Mouse (Mus musculus) limb, embryonic 15.5 days (tissue): Measurements from ENCODE around the gene Gm49380. TPM values are rescaled to one million over a fixed set of nuclear protein-coding genes. Genes with fewer than 3 reads are reported as not detected.

Experiments used
- ATAC-seq: fragments of 200-750 bp; cut with Nextera tagmentation; 2 replicates; pipeline ENCODE4 v1.8.0; 2017; ENCODE audit warnings: low read depth, moderate TSS enrichment; ENCODE audit not compliant: insufficient number of reproducible peaks, low FRiP score, low TSS enrichment
- H3K27ac ChIP-seq: fragments of 300-500 bp; sonication (generic); 2 replicates; pipeline ENCODE4 v1.5.1; 2015; ENCODE audit warnings: moderate library complexity, mild to moderate bottlenecking, inconsistent platforms
- H3K27me3 ChIP-seq: fragments of 300-500 bp; sonication (generic); 2 replicates; pipeline ENCODE4 v1.6.1; 2015; ENCODE audit warnings: inconsistent platforms
- H3K36me3 ChIP-seq: fragments of 300-500 bp; sonication (generic); 2 replicates; pipeline ENCODE4 v1.6.1; 2015; ENCODE audit warnings: inconsistent platforms
- H3K4me1 ChIP-seq: fragments of 300-500 bp; sonication (generic); 2 replicates; pipeline ENCODE4 v1.6.1; 2015; ENCODE audit warnings: inconsistent platforms
- H3K4me2 ChIP-seq: fragments of 300-500 bp; sonication (generic); 2 replicates; pipeline ENCODE4 v1.6.1; 2015; ENCODE audit warnings: mild to moderate bottlenecking, inconsistent platforms
- H3K4me3 ChIP-seq: fragments of 300-500 bp; sonication (generic); 2 replicates; pipeline ENCODE4 v1.5.1; 2015; ENCODE audit warnings: mild to moderate bottlenecking, inconsistent platforms
- H3K9ac ChIP-seq: fragments of 300-500 bp; sonication (generic); 2 replicates; pipeline ENCODE4 v1.6.1; 2015; ENCODE audit warnings: inconsistent platforms
- H3K9me3 ChIP-seq: fragments of 300-500 bp; sonication (generic); 2 replicates; pipeline ENCODE4 v1.6.1; 2016; ENCODE audit warnings: inconsistent platforms
- WGBS: fragments of 180-500 bp; shearing (Covaris S2); methylation state at CpG from one replicate; pipeline ENCODE4 v1.1.7; 2015; 5-methylcytosine and 5-hydroxymethylcytosine counted together
- polyA plus RNA-seq: library from polyadenylated mRNA; unstranded; fragments of >200 nt; fragmentation: Nextera tagmentation; extraction: Ambion mirVana; gene quantifications from 2 replicates; pipeline ENCODE4 v1.2.1, GENCODE M21; 2015

The Gm49380 gene
- 0.27 and 0.28 TPM in 2 replicates for polyA plus RNA-seq

- Histone ChIP-seq H3K9me3 (no peaks in the 10 kb centered on the region), H3K9ac (peak within 1 kb of the TSS; percentile 77), H3K27ac (peak within 1 kb of the TSS; percentile 80), H3K27me3 (no peaks in the 10 kb centered on the region), H3K4me1 (peaks cover 34% of the 10 kb centered on the region), H3K36me3 (peaks cover 8% of the 10 kb centered on the region; the same call in 1 of the 2 replicates), H3K4me3 (peak within 1 kb of the TSS; percentile 78), H3K4me2 (peak within 1 kb of the TSS; percentile 52)
- peak; percentile 93 for ATAC-seq
- under 1% methylated on average over 49 of the region's 51 CpGs for WGBS
These were observed at the start of gene Gm49380, which contains the start of gene Rnf26 for GRCm38 (mm10) chr9:44113105-44113789. Gene Gm49380, minus strand, starts transcription at chr9:44113500. Gene Rnf26, minus strand, starts transcription at chr9:44113517.

- no peaks in the 10 kb centered on the region for H3K27me3 ChIP-seq
- no peak overlapping the region for H3K4me3 ChIP-seq
- no peak overlapping the region for H3K9ac ChIP-seq
- H3K9me3 ChIP-seq = no peaks in the 10 kb centered on the region
- no peak for ATAC-seq
- 89% methylated on average over 3 of the region's 3 CpGs for WGBS
- no peak overlapping the region for H3K4me2 ChIP-seq
- peaks cover 82% of the 10 kb centered on the region for H3K36me3 ChIP-seq
- H3K27ac ChIP-seq = no peak overlapping the region
- H3K4me1 ChIP-seq = no peaks in the 10 kb centered on the region
These were observed 46.6 kb upstream of the Gm49380 start for GRCm38 (mm10) chr9:44159886-44160285.

DNA sequence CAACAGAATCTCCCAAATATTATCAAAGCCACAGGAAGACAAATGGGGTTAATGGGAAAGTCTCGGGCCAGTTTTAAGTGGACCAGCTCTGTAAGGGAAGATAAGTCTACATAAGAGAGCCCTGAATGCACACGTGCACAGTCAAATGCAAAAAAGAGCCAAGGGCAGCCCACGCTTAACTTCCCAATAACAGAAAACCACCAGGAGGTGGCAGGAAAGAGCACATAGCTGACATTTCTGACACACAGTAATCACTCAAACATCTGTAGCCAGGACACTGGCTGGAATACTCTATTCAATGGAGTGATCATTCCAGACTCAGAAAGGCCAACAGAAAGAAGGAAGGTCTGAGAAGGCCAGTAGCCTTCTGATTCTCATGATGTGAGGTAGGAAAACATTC is 34.0 kb upstream of the Gm49380 start:
- peaks cover 55% of the 10 kb centered on the region for H3K36me3 ChIP-seq

GRCm38 (mm10) chr9:44144718-44145060 is 31.4 kb upstream of the Gm49380 start:
- H3K9me3 ChIP-seq = no peaks in the 10 kb centered on the region
- no peak overlapping the region for H3K4me2 ChIP-seq
- ATAC-seq = no peak
- H3K27ac ChIP-seq = no peak overlapping the region
- no peaks in the 10 kb centered on the region for H3K27me3 ChIP-seq
- no peaks in the 10 kb centered on the region for H3K4me1 ChIP-seq
- H3K9ac ChIP-seq = no peak overlapping the region
- peaks cover 56% of the 10 kb centered on the region for H3K36me3 ChIP-seq
- H3K4me3 ChIP-seq = no peak overlapping the region

More for the DNA sequence above, 34.0 kb upstream of the Gm49380 start:
- Histone ChIP-seq H3K27ac (no peak overlapping the region), H3K9ac (no peak overlapping the region), H3K4me2 (no peak overlapping the region), H3K4me3 (no peak overlapping the region), H3K27me3 (no peaks in the 10 kb centered on the region), H3K4me1 (no peaks in the 10 kb centered on the region), H3K9me3 (no peaks in the 10 kb centered on the region)
- no peak for ATAC-seq
- WGBS = 54% methylated on average over 3 of the region's 3 CpGs

- H3K27ac ChIP-seq = no peak overlapping the region
- no peaks in the 10 kb centered on the region for H3K9me3 ChIP-seq
- 42% methylated on average over 7 of the region's 8 CpGs for WGBS
- no peak overlapping the region for H3K9ac ChIP-seq
- H3K4me1 ChIP-seq = no peaks in the 10 kb centered on the region
- no peak overlapping the region for H3K4me2 ChIP-seq
- peaks cover 56% of the 10 kb centered on the region for H3K36me3 ChIP-seq
- H3K4me3 ChIP-seq = no peak overlapping the region
- H3K27me3 ChIP-seq = no peaks in the 10 kb centered on the region
- ATAC-seq = no peak
These were observed 30.9 kb upstream of the Gm49380 start for GRCm38 (mm10) chr9:44144023-44144717.

DNA sequence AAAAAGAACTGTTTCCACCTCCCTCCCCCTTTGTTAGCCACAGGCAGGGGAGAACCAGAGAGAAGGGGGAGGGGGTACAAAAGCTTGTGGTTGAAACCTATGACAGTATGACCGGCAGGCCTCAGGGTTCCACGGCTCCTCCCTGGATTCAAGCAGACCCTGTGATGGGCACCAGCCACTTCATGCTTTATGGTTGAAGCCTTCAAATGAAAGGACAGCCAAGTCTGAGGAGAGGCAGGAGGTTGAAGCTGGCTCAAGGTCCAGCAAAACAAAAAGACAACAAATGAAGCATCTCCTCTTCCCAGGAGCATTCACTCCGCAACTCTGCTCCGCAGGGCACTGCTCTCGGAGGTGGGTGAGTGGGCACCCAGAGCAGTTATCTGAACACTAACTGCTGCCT is 30.1 kb upstream of the Gm49380 start:
- no peak overlapping the region for H3K27ac ChIP-seq
- H3K4me3 ChIP-seq = no peak overlapping the region
- no peak overlapping the region for H3K4me2 ChIP-seq
- 91% methylated on average over 5 of the region's 5 CpGs for WGBS
- H3K9me3 ChIP-seq = no peaks in the 10 kb centered on the region
- ATAC-seq = no peak
- H3K36me3 ChIP-seq = peaks cover 62% of the 10 kb centered on the region
- H3K4me1 ChIP-seq = no peaks in the 10 kb centered on the region
- H3K9ac ChIP-seq = no peak overlapping the region
- H3K27me3 ChIP-seq = no peaks in the 10 kb centered on the region

- H3K27ac ChIP-seq = no peak overlapping the region
- H3K4me2 ChIP-seq = no peak overlapping the region
- no peaks in the 10 kb centered on the region for H3K27me3 ChIP-seq
- H3K4me1 ChIP-seq = no peaks in the 10 kb centered on the region
- 54% methylated on average over 5 of the region's 5 CpGs for WGBS
- H3K9ac ChIP-seq = no peak overlapping the region
- H3K36me3 ChIP-seq = peaks cover 72% of the 10 kb centered on the region
- no peaks in the 10 kb centered on the region for H3K9me3 ChIP-seq
- ATAC-seq = no peak
- no peak overlapping the region for H3K4me3 ChIP-seq
These were observed 28.7 kb upstream of the Gm49380 start for GRCm38 (mm10) chr9:44141951-44142350.

DNA sequence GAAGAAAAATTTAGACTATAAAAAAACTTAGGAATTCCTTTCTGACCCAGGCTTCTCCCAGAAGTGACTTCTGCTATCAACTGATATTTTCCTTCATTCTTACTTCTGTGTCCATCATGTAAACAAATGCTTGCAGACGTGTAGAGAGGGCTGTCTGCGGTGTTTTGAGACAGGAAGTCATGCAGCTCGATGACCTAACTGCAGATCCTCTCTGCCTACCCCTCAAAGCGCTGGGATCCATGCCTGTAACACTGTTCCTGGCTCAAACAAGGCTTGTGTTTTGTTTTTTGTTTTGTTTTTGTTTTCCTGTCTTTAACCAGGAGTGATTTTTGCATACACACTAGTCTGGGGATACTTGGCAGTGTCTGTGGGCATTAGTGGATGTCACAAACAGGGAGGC is 24.5 kb upstream of the Gm49380 start:
- Histone ChIP-seq H3K27ac (no peak overlapping the region), H3K4me1 (peaks cover 39% of the 10 kb centered on the region), H3K4me3 (no peak overlapping the region), H3K36me3 (peaks cover 54% of the 10 kb centered on the region), H3K27me3 (peaks cover 3% of the 10 kb centered on the region; the same call in 1 of the 2 replicates), H3K9me3 (no peaks in the 10 kb centered on the region), H3K4me2 (no peak overlapping the region), H3K9ac (no peak overlapping the region)
- ATAC-seq = no peak
- WGBS = 64% methylated on average over 4 of the region's 4 CpGs

GRCm38 (mm10) chr9:44135731-44136411 is 22.6 kb upstream of the Gm49380 start:
- peak; percentile 35; the same call in 1 of the 2 replicates for ATAC-seq
- Histone ChIP-seq H3K9ac (no peak overlapping the region), H3K4me1 (peaks cover 43% of the 10 kb centered on the region), H3K27me3 (peaks cover 10% of the 10 kb centered on the region; the same call in 1 of the 2 replicates), H3K9me3 (no peaks in the 10 kb centered on the region), H3K4me3 (peak overlapping the region; percentile 64), H3K27ac (peak overlapping the region; percentile 86), H3K36me3 (peaks cover 40% of the 10 kb centered on the region), H3K4me2 (peak overlapping the region; percentile 87)
- 40% methylated on average over 7 of the region's 7 CpGs for WGBS

- 1% methylated on average over 47 of the region's 49 CpGs for WGBS
- Histone ChIP-seq H3K9ac (peak overlapping the region; percentile 54), H3K4me3 (peak overlapping the region; percentile 64), H3K27me3 (peaks cover 10% of the 10 kb centered on the region; the same call in 1 of the 2 replicates), H3K4me1 (peaks cover 51% of the 10 kb centered on the region), H3K9me3 (no peaks in the 10 kb centered on the region), H3K27ac (peak overlapping the region; percentile 86), H3K4me2 (peak overlapping the region; percentile 87), H3K36me3 (peaks cover 32% of the 10 kb centered on the region)
- ATAC-seq = no peak
These were observed 21.8 kb upstream of the Gm49380 start for GRCm38 (mm10) chr9:44134851-44135730.
